Mouse (Mus musculus): ENCODE results near the gene Col26a1. TPM values are rescaled to one million over a fixed set of nuclear protein-coding genes. Genes with fewer than 3 reads are reported as not detected.

Col26a1 gene
- polyA plus RNA-seq, 1 experiment, result 0.98 TPM

DNA sequence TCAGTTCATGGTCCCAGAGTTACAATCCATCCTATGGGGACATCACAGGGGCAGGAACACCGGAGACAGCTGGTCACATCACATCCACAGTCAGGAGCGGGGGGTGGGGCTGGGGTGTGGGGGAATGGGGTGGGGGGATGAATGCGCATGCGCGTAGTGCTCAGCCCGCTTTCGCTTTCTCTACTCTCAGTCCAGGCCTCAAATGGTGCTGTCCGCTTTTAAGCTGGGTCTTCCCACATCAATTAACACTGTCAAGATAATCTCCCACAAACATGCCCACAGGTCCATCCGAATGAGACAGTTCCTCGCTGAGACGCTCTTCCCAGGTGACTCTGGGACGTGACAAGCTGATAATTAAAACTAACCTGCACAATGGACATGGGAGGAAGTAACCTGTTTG lies 174.9 kb downstream of the Col26a1 start:
- WGBS, result 90% methylated on average over 12 of the region's 12 CpGs
- TF ChIP-seq CTCF (IDR thresholded peaks at IDR 0.05; ENCODE audit: extremely low read depth, insufficient read depth, insufficient read length, insufficient replicate concordance), result no peak
- no peak for TF ChIP-seq POLR2A (IDR thresholded peaks at IDR 0.05; ENCODE audit: low read depth, low read length)
- H3K36me3 ChIP-seq (ENCODE audit: control insufficient read depth, insufficient read depth, low read length), result no peaks in the 10 kb centered on the region
- H3K4me3 ChIP-seq (ENCODE audit: extremely low read depth, insufficient read depth, insufficient read length), result no peak overlapping the region
- no peaks in the 10 kb centered on the region for H3K4me1 ChIP-seq (ENCODE audit: control insufficient read depth, insufficient read depth, insufficient read length)
- H3K27me3 ChIP-seq (ENCODE audit: control insufficient read depth, insufficient read depth, low read length), result no peaks in the 10 kb centered on the region
- H3K27ac ChIP-seq (ENCODE audit: insufficient read depth, low read length), result no peak overlapping the region
- no peak for DNase-seq (ENCODE audit: low read depth in 1 of 2, low spot score in 2 of 2)

DNA sequence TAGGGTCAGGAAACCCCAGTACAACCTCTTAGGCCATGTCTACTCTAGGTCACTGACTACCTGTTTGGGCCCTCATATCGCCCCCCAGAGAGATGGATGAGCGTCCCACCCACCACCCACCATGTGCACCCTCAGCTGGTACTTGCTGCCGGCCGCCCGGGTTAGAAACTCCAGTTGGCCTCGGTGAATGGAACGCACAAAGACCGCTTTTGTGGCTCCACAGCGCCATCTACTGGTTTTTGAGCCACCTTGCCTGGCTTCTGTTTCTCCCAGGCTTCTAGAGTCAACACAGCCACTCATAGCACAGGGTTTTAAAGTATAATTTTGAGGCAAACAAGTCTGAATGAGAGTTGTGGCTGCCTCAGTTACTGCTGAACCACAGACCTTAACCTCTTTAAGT lies 176.2 kb downstream of the Col26a1 start:
- Histone ChIP-seq H3K27me3 (ENCODE audit: control insufficient read depth, insufficient read depth, low read length) (no peaks in the 10 kb centered on the region), H3K4me3 (ENCODE audit: extremely low read depth, insufficient read depth, insufficient read length) (no peak overlapping the region), H3K27ac (ENCODE audit: insufficient read depth, low read length) (no peak overlapping the region), H3K4me1 (ENCODE audit: control insufficient read depth, insufficient read depth, insufficient read length) (0 out of 2 replicates have a peak, but pooled peaks cover 3% of the 10 kb centered on the region), H3K36me3 (ENCODE audit: control insufficient read depth, insufficient read depth, low read length) (no peaks in the 10 kb centered on the region)
- DNase-seq (ENCODE audit: low read depth in 1 of 2, low spot score in 2 of 2), result peak; percentile 45 to 64
- peak; percentile 84; the same call in 1 of the 2 replicates for TF ChIP-seq CTCF (IDR thresholded peaks at IDR 0.05; ENCODE audit: extremely low read depth, insufficient read depth, insufficient read length, insufficient replicate concordance)
- no peak for TF ChIP-seq POLR2A (IDR thresholded peaks at IDR 0.05; ENCODE audit: low read depth, low read length)
- under 1% methylated on average over 9 of the region's 9 CpGs for WGBS

DNA sequence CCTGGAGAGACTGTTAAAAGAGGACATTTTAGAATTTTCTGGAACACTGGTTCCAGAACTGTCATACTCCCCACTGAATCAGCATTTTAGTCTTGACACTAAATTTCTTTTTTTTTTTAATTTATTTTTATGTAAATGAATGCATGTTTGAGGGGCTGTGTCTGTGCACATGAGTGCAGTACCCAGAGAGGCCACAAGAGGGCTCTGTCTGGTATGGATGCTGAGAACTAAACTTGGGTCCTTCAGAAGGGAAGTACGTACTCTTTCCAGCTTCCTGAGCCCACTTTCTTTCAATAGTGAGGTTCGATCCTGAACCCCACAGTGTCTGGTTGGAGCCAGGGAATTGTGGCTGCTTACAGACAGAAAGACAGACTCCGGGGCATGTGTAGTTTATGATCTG lies 177.5 kb downstream of the Col26a1 start:
- H3K27ac ChIP-seq (ENCODE audit: insufficient read depth, low read length), result no peak overlapping the region
- no peak for DNase-seq (ENCODE audit: low read depth in 1 of 2, low spot score in 2 of 2)
- whole genome bisulfite sequencing, result 93% methylated on average over 3 of the region's 3 CpGs
- 0 out of 2 replicates have a peak, but pooled peaks cover 3% of the 10 kb centered on the region for H3K4me1 ChIP-seq (ENCODE audit: control insufficient read depth, insufficient read depth, insufficient read length)
- no peaks in the 10 kb centered on the region for H3K36me3 ChIP-seq (ENCODE audit: control insufficient read depth, insufficient read depth, low read length)
- TF ChIP-seq CTCF (IDR thresholded peaks at IDR 0.05; ENCODE audit: extremely low read depth, insufficient read depth, insufficient read length, insufficient replicate concordance) (peak; percentile 16; the same call in 1 of the 2 replicates), POLR2A (IDR thresholded peaks at IDR 0.05; ENCODE audit: low read depth, low read length) (no peak)
- no peaks in the 10 kb centered on the region for H3K27me3 ChIP-seq (ENCODE audit: control insufficient read depth, insufficient read depth, low read length)
- no peak overlapping the region for H3K4me3 ChIP-seq (ENCODE audit: extremely low read depth, insufficient read depth, insufficient read length)

DNA sequence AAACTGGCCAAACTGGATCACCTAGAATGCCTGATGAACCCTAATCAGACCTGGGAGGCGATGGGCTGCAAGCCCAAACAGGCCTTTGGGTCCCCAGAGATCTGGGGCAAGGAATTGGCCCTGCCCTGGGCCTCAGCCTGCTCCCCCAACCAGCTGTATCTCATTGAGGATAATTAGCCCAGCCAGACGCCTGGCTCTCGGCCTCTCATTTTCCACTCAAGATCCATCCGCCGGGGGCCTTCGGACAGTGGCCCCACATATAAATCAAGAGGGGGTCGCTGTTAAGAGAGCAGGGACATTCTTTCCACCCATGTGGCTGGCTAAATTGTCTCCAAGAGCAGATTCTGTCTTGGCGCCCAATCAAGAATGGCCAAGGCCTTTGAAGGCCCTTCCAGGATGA lies 178.9 kb downstream of the Col26a1 start:
- 88% methylated on average over 8 of the region's 8 CpGs for WGBS
- H3K27me3 ChIP-seq (ENCODE audit: control insufficient read depth, insufficient read depth, low read length), result no peaks in the 10 kb centered on the region
- TF ChIP-seq POLR2A (IDR thresholded peaks at IDR 0.05; ENCODE audit: low read depth, low read length) (no peak), CTCF (IDR thresholded peaks at IDR 0.05; ENCODE audit: extremely low read depth, insufficient read depth, insufficient read length, insufficient replicate concordance) (no peak)
- 0 out of 2 replicates have a peak, but pooled peaks cover 3% of the 10 kb centered on the region for H3K4me1 ChIP-seq (ENCODE audit: control insufficient read depth, insufficient read depth, insufficient read length)
- no peaks in the 10 kb centered on the region for H3K36me3 ChIP-seq (ENCODE audit: control insufficient read depth, insufficient read depth, low read length)
- no peak for DNase-seq (ENCODE audit: low read depth in 1 of 2, low spot score in 2 of 2)
- no peak overlapping the region for H3K27ac ChIP-seq (ENCODE audit: insufficient read depth, low read length)
- H3K4me3 ChIP-seq (ENCODE audit: extremely low read depth, insufficient read depth, insufficient read length), result no peak overlapping the region

DNA sequence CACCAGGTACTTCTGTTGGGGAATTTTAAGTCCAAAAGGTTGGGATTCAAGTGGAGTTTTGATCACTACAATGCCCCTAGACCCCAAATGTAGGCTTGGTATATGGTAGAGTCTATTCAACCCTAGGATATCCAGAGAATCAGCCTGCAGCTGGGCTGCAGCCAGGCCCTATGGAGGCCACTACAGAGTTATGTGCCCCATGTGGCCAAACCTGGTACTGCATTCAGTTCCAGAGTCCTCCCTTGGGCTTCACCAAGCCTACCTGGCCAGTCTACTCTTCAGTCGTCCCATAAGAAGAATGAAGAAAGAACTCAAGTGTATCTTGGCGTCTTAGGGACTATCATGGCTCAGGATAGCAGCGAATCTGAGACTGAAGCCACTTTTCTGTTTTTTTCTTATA lies 179.3 kb downstream of the Col26a1 start:
- H3K4me1 ChIP-seq (ENCODE audit: control insufficient read depth, insufficient read depth, insufficient read length), result 0 out of 2 replicates have a peak, but pooled peaks cover 3% of the 10 kb centered on the region
- no peak overlapping the region for H3K4me3 ChIP-seq (ENCODE audit: extremely low read depth, insufficient read depth, insufficient read length)
- peak; percentile 31 to 79 for DNase-seq (ENCODE audit: low read depth in 1 of 2, low spot score in 2 of 2)
- H3K27me3 ChIP-seq (ENCODE audit: control insufficient read depth, insufficient read depth, low read length), result no peaks in the 10 kb centered on the region
- TF ChIP-seq CTCF (IDR thresholded peaks at IDR 0.05; ENCODE audit: extremely low read depth, insufficient read depth, insufficient read length, insufficient replicate concordance) (peak; percentile 59; the same call in 1 of the 2 replicates), POLR2A (IDR thresholded peaks at IDR 0.05; ENCODE audit: low read depth, low read length) (no peak)
- H3K27ac ChIP-seq (ENCODE audit: insufficient read depth, low read length), result no peak overlapping the region
- H3K36me3 ChIP-seq (ENCODE audit: control insufficient read depth, insufficient read depth, low read length), result no peaks in the 10 kb centered on the region
- WGBS, result 50% methylated on average over 3 of the region's 3 CpGs

DNA sequence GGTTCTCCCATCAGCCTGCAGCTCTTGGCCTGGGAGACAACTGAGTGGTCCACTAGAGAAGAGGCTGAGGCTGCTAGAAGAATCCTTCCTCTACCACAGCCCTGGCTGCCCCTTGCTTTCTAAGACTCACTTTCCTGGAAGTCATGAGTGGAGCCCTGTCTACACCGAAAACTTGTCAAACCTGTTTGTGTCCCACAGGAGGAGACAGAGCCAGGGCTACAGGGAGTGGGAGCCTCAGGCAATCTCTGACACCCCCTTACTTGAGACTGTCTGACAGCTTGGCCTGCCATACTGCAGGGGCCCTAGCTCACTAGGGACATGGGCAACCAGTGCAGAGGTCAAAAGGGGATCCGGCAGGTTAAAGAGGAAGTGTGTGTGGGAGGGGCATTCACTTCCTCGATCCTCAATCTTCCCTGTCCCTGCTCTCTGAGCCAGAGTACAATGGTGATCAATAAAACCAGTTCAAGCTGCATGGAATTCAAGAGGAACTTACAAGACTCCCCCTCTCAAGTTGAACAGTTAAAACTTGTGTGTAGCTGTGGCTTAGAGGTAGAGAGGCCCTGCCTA lies 180.8 kb downstream of the Col26a1 start:
- Histone ChIP-seq H3K27me3 (ENCODE audit: control insufficient read depth, insufficient read depth, low read length) (no peaks in the 10 kb centered on the region), H3K4me3 (ENCODE audit: extremely low read depth, insufficient read depth, insufficient read length) (no peak overlapping the region), H3K27ac (ENCODE audit: insufficient read depth, low read length) (no peak overlapping the region), H3K4me1 (ENCODE audit: control insufficient read depth, insufficient read depth, insufficient read length) (0 out of 2 replicates have a peak, but pooled peaks cover 3% of the 10 kb centered on the region), H3K36me3 (ENCODE audit: control insufficient read depth, insufficient read depth, low read length) (no peaks in the 10 kb centered on the region)
- no peak for DNase-seq (ENCODE audit: low read depth in 1 of 2, low spot score in 2 of 2)
- WGBS, result 31% methylated on average over 3 of the region's 3 CpGs
- no peak for TF ChIP-seq POLR2A (IDR thresholded peaks at IDR 0.05; ENCODE audit: low read depth, low read length)
- no peak for TF ChIP-seq CTCF (IDR thresholded peaks at IDR 0.05; ENCODE audit: extremely low read depth, insufficient read depth, insufficient read length, insufficient replicate concordance)

DNA sequence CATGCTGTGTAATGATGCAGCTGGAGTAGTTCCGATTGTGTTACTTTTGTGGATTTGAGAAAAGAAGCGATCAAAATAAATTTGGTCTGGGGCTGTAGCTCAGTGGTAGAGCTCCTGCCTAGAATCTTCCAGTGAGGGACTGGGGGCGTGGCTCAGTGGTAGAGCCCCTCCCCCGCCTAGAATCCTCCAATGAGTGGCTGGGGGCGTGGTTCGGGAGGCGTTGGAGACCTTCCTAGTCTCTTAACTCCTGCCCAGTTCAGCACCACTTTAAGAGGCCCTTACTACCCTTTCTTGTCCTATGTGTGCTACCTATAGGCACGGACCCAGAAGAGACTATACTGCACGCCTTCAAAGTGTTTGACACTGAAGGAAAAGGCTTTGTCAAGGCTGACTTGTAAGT lies 185.4 kb downstream of the Col26a1 start:
- H3K4me3 ChIP-seq (ENCODE audit: extremely low read depth, insufficient read depth, insufficient read length), result no peak overlapping the region
- no peaks in the 10 kb centered on the region for H3K27me3 ChIP-seq (ENCODE audit: control insufficient read depth, insufficient read depth, low read length)
- 0 out of 2 replicates have a peak, but pooled peaks cover 3% of the 10 kb centered on the region for H3K4me1 ChIP-seq (ENCODE audit: control insufficient read depth, insufficient read depth, insufficient read length)
- H3K27ac ChIP-seq (ENCODE audit: insufficient read depth, low read length), result no peak overlapping the region
- no peak for DNase-seq (ENCODE audit: low read depth in 1 of 2, low spot score in 2 of 2)
- 87% methylated on average over 9 of the region's 9 CpGs for WGBS
- TF ChIP-seq CTCF (IDR thresholded peaks at IDR 0.05; ENCODE audit: extremely low read depth, insufficient read depth, insufficient read length, insufficient replicate concordance) (no peak), POLR2A (IDR thresholded peaks at IDR 0.05; ENCODE audit: low read depth, low read length) (no peak)
- H3K36me3 ChIP-seq (ENCODE audit: control insufficient read depth, insufficient read depth, low read length), result no peaks in the 10 kb centered on the region
